Mouse (Mus musculus): Measurements from ENCODE around the gene Sept5.
A peak's percentile ranks its signal among the peaks of the same experiment; 100 is the strongest.

GRCm38 (mm10) chr16:18625791-18626311, 3.9 kb downstream of the Sept5 start:
- TF ChIP-seq POLR2A (IDR thresholded peaks at IDR 0.05; ENCODE audit: control insufficient read depth, low read depth, low read length) (no peak), CTCF (IDR thresholded peaks at IDR 0.05; ENCODE audit: control insufficient read depth, insufficient read depth, insufficient replicate concordance, low read depth, low read length) (0 out of 2 replicates have a peak, but pooled peaks have one; percentile 0)
